Mouse (Mus musculus) c-Kit-positive CD71-positive TER-119-positive erythroid progenitor cells, embryonic 14.5 days (primary cell): ENCODE measurements at regions not wholly inside any gene's neighbourhood (a gene's known extent, or its start where the extent isn't known, plus 50 kb on each side); places are given as distances from the start of the nearest gene placed in this dataset.

Source experiments
- DNase-seq: peaks from one replicate; pipeline ENCODE4 v3.0.0-alpha.2; 2013; ENCODE audit warnings: low spot score

DNA sequence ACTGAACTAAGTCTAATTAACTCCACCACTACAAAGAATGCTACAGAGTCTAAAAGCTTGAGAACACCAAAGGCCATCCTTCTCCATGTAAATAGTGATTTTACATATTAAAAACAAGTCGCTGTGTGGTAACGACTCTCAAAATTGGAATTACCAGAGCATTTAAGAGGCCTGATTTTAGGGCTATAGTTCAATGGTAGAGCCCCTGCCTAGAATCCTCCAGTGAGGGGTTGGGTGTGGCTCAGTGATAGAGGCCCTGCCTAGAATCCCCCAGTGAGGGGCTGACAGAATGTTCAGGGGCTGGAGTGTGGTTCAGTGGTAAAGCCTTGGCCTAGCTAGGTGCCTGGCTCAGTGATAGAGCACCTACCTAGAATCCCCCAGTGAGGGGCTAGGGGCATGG, 413.3 kb upstream of the Castor2 start:
- DNase-seq: no peak

DNA sequence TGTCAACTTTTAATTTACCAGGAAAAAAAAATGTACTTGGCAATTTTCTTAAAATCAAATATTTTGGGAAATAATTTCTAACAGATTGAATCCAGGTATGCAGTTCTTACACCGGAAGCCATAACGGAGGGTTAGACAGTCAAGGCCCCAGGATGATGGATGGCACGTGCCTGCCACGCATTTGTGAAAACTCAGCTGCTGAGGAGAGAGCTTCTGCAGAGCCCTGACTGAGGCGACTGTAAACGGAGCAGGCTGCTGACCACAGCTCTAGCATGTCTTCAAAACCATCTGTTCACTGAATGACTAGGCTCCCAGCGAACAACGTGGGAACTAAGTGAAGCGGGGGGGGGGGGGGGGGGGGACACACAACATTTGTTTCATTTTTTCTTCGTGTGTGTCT, 416.5 kb upstream of the Castor2 start:
- DNase-seq: no peak

DNA sequence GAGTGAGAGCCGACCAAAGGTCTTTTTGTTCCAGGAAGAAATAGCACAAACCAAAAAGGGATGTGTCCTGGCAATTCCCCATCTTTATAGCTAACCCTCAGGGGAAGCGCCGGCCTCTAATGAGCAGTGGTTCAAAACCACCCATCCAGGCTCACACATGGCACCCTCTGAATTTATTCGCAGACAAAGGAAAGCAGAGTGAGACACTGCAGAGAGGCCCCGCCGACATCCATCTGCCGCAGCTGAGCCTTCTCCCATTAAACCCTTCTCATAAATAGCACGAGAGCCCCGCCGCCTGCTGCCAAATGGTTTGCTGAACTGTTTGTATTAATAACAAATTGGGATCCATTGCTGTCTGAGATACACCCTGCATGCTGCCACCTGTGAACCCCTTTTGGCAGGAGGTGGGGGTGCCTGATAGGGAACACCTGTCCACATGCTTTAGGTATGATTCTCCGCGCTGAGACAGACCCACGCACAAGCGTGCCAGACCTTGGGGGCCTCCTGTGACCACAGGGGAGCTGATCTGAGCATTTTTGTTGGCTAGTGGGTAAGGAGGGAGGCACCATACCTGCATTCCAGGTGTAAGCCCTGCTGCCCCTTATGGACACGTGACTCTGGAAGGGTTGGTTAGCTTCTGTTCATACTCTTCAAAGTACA, 422.6 kb upstream of the Castor2 start:
- no peak for DNase-seq

DNA sequence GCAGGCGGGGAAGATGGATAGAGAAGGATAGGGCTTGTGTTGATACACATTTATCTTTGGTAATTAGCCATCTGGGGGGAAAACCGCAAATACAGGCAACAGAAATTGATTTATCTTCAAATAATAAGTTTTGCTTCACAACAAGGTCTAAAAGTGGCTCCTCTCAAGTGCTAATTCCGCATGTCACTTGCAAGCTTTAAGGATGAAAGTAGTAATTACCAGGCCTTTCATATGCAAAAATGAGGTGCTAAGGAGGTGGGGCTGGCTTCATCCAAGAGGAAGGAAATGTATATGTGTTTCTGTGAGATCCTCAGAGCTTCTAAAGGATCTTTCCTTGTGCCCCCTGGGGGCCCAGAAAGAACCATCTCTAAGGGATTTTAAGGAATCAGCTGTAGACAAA, 423.9 kb upstream of the Castor2 start:
- no peak for DNase-seq

DNA sequence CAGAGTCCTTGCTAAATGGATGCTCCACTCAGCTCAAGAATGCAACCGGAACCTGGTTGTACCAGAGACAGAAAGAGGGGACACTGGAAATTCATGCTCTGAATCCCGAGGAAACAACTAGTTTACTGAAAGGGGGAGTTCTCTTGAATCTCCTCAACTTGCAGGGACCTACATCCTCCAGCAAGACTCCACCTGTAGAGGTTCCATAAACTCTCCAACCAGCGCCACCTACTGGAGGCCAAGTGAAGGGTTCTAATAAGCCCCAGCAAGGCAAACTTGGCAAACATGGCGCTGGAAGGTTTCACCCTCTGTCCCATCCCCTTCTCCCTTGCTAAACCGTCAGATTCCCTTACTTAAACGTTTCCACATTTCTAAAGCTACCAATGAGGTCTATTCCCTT, 433.0 kb upstream of the Castor2 start:
- no peak for DNase-seq

DNA sequence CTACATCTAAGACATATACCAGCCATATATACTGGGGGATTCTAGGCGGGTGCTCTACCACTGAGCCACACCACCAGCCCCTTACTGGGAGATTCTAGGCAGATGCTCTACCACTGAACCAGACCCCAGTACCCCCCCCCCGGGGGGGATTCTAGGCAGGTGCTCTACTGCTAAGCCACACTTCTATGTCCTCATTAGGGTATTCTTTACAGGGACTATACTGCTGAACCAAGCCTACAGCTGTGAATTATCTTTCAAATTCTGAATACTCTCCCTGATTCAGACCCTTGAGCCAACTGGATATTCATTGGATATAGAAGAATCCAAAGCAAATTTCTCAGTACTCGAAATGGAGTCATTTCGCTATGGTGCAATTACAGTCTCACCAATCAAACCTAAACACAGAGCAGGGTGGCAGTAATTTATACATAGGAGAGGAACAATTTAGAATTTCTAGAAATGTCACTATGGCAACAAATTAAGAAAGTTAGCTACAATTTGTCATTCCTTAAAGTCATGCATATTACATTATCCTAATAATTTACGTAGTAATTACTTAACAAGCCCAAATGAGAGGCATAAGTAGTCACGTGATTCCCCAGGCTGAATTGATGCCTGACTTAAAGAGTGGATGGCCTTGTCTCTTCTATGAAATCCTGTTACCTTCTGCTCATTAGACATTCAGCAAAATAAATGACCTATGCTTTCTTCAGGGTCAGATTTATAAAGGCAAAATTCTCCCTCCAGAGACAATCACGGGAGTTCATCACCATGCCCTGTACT, 436.8 kb upstream of the Castor2 start:
- no peak for DNase-seq

DNA sequence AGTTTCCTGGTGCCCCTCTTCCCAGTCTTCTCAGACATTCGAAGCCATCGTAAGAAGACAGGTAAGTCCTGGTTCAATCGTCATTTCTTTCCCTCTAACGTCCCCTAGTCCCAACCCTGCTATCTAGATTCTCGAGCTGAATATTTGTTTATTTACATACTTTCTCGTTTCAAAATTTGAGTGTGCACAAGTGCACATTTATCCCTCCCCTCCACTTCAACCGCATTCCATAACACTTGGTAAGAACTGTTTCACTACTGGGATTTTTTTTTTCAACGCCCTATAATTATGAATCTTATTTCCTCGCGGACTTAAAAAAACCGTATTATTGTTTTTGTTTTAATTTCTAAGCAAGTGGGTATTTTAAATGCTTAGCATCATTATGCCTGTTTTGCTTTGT, 439.2 kb upstream of the Castor2 start:
- no peak for DNase-seq

DNA sequence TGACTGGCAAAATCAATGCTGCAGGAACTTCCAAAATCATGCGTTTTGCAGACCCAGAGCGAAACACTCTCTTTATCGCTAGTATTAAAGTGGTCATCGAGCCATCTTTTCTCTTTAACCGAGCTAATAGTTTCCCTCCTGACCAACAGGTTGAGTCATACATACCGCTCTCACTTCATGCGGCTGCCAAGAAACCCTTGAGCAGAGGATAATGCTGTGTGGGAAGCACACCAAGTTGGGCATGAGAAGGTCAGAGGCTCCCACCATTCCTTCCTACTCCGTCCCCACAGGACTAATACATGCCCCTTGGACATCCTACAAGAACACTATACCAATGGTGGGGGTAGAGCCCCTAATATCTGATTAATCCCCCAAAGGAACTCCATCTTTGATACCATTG, 442.7 kb upstream of the Castor2 start:
- DNase-seq: no peak

DNA sequence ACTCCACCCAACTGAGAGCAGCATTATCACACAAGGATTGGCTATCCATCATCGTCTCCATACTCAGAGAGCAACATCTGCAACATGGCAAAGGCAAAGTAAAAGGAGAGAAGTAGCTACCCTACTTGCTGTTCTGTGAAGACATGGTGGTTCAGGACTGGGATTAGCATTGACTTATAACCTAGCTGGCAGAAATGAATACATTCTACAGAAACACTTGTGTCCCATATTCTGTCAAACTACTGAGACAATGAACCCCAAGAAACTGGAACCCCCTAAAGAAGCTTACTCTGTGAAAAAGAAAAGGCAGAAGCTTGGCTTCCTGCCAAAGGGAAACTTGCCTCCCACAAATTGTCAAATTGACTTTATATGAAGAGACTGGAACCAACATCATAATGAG, 446.1 kb upstream of the Castor2 start:
- no peak for DNase-seq

DNA sequence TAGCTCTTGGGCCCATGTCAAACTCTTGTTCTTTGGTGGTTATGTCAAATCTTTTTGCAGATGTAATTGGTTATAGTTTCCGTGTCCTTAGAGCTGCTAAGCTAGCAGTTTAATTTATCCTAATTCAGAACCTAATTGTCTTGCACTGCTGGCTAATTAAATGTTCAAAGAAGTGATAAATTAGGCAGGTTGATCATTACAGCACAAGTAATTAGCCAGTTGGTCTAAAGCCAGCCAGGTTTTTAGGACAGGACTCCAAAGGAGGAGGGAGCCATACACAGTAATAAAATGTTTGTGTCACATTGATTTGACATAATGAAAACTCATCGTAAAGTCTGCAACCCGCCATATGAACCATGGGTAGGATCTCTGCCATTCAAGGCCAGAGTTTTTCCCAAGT, 449.3 kb upstream of the Castor2 start:
- DNase-seq: no peak

DNA sequence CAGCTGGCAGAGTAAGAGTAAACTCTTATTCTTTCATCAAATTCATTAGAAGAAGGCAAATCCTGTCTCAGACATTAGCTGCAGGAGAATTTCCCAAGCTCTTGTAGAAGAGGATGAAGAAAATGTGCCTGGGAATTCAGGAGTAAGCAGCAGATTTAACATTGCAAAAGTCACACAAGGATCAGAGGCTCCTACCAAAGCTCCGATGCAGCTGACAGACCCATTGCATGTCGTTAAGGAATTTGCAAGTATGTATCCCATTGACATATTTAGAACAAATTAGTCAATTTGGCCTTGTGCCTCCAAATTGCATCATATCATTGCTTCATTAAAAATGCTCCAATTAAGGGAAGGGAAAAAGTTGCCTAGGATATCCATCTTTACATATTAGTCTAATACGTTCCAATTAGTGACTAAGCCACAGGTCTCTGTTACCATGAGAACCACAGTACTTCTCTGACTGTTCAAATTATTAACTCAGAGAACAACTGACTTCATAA, 453.8 kb upstream of the Castor2 start:
- DNase-seq: no peak

DNA sequence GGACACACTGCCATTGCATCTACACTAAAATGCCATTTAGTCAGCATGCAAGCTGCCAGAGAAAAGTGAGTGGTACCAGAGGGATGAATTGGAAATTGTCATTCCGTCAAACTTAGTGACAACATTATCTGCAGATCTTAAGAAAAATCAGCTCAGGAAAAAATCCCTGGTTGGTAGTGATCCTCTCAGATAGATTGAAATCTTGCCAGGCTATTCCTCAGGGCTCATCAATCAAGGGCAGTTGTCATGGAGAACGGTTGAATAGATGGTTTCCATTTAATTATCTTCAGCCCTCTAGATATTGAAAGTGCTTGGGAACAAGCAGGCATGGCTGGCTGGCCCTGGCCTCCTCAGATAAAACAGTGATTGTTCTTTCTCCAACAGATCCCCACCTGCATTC, 456.2 kb upstream of the Castor2 start:
- no peak for DNase-seq

DNA sequence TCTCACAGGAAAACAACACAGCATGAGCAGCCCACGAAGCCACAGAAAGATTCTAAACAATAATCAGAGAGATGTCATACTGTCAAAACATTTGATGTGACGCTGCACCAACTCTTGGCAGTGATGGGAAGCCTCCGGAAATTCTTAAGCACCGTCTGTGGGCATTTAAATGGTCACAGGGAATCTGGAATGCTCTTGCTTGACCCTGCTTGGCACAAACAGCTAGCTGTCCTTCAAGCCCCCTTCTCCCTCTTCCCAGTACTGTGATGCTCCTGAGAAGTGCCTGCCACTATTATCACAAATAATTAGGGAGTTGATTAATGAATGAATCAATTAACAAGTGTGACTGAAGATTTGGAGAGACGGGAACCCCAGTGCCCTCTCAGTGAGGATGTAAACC, 465.0 kb upstream of the Castor2 start:
- DNase-seq: no peak

DNA sequence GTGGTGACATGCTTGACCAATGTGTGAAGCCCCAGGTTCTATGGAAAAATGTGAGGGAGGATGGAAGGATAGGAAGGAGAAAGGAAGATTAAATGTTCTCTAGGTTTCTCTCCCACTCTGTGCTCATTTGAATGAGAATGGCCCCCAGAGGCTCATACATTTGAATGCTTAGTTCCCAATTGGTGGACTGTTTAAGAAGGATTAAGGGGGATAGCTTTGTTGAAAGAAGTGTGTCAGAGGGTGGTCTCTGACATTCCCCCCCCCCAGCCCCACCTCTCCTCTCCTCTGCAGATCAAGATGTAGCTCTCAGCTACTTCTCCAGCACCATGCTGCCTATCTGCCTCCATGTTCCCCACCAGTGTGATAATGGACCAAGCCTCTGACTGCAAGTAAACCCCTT, 467.7 kb upstream of the Castor2 start:
- DNase-seq: no peak

DNA sequence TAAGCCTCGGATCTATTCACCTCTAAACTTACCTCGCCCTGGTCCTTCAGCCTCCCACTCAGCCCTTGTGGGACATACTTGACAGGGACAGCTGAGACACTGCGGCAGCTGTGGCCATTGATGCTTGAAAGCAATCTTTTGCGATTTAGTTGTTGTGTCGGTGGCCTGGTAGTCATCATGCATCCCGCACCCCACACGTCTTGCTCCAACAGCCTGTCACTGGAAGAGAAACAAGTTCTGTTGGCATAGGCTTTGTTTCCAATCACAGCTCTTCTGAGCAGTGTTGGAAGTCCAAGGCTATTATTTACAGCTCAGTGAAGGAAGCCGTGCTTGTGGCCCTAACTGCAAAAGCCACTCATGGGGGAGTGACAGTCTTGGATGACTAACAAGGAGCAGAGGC, 480.2 kb upstream of the Castor2 start:
- DNase-seq: no peak

DNA sequence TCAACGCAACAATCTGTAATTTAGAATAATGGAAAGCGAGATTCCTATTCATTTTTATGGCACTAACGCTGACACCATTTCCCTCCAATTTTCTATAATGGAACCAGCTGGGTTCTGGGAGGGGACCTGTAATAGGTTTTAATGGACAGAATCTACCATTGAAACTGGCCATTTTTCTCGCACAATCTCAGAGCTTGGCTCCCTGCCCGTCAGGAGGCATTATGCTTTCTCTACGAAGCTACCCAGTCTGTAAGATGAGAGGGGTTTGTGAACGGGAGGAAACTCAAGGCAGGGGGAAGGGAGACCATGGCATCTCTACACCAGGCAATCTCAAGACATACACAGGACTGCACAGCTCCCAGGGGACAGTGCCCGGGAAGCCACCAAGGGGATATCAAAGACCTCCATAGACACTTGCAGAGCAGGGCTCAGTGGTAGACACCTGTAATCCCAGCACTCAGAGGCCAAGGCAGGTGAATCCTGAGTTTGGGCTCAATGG, 498.2 kb upstream of the Castor2 start:
- DNase-seq: no peak

DNA sequence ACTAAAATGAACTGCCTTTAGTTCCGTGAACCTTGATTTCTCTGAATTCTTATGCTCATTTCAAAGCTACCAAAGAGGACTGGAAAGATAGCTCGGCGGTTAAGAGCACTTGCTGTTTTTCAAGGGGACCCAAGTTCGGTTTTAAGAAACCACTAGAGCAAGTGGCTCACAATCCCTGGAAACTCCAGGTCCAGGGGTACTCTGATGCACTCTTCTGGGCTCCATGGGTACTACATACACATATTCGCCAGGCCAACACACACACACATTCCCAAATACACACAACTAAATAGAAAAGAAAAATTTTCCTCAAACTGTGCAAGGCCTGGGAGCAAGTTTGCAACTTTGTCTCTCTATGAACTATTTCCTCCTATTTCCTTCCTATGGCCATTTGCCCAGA, 498.9 kb upstream of the Castor2 start:
- DNase-seq: no peak

DNA sequence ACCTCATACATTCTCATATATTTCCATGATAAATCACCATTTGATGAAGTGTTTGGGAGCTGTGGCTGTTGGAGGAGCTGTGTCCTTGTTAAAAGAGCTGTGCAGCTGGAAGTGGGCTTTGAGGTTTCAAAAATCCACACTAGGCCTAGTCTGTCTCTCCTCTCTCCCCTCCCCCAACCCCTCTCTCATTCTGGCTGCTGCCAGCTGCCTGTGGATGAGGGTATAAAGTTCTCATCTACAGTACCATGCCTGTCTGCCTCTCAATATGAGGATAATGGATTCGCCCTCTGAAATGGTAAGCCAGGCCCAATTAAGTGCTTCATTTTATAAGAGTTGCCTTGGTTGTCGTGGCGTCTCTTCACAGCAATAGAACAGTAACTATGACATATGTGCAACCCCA, 501.4 kb upstream of the Castor2 start:
- no peak for DNase-seq

DNA sequence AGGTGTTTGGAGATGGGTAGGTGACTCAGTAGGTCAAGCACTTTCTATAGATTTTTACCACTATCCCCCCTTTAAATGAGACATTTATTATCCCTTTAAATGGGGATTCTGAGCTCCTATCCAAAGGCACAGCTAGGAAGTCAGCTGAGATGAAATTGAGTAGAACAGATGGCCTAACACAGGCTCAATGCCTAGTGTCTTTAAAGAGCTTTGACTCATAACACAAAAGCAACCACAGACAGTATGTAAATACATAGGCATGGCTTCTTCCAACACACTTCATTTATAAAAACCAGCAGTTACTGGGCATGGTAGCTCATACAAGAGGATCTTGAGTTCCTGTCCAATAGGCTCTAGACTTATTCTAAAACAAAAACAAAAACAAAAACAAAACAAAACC, 513.0 kb upstream of the Castor2 start:
- DNase-seq: no peak

DNA sequence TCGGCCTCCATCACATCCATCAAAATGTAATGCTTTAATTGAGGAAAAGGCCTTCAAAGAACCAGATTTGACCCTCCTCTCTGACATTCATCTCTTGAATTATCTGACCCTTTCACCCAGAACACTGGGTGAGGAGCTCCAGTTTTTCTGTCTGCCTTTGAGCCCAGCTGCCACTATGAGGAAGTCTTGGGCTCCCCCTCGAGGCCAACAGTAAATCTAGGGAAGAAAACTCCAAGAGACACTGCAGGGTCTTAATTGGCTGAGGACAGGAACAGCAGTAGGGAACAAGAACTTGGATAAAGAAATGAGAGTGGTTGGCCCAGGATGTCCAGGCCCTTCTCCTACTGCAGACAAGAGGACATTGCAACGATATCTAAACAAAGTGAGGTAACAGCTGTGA, 514.3 kb upstream of the Castor2 start:
- DNase-seq: no peak

DNA sequence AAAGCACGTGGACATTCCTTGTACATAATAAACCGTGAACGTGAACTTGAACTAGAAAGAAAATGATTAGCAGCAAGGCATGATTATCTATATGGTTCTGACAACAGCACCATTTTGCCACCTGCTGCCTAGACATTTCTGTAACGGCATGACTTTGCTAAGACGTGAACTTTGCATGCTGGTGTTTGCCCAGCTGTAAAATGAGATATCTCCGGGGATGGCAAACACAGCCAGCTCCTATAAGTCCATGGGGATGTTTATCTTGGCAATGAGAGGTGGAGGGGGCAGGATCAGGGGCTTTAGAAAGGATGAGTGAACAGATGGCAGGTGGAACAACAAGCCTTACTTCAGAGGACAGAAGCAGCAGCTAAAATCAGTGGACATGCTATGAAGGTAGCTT, 522.9 kb upstream of the Castor2 start:
- DNase-seq: no peak

DNA sequence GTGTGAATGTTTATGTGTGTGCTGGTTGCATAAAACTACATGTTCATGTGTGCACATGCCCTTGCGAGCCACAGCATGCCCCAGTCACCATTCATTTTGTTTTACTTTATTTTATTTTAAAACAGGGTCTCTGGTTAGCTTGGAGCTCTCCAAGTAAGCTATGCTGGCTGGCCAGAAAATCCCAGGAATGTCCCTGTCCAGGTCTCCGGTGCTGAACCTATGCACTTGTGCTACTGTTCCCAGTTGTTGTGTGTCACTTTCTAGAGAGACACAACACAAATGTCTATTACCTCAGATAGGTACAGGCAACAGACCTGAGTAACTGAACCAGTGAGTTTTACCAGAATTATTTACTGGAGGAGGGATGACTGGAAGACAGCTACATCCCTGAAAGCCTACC, 530.4 kb upstream of the Castor2 start:
- no peak for DNase-seq

DNA sequence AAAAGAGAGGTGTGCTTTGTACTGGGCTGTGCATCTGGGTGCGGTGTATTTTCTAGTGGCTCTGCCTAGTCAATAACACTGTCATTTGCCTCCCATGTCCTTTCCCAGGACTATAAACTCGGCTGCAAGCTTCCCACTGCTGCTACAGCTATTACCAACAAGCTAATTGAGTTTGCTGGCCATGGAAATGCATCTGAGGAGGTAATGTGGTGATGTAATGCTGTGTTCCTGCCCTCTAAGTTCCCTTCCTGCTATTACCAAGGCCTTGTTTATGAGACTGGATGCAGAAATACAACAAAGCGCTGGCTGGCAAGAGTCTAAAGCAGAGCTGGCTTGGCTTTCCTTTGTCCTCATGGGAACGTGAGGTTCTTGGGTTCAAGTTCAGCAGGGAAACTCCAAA, 533.0 kb upstream of the Castor2 start:
- no peak for DNase-seq

DNA sequence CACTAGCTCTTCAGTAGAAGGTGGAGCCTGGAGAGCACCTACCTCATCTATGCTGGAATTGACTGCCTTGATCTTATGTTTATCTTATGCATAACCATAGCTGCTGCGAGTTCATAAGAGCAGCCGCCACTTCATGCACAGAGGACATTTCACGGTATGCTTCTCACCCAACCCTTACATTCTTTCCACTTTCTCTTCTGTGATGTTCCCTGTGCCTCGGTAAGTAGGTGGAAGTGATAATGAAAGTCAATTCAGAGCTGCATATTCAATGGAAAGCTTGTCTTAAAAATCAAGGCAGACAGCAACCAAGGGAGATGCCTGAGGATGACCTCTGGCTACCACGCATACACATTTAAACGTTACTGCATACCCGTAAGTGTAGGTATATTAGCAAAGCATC, 548.9 kb upstream of the Castor2 start:
- no peak for DNase-seq
